ENCODE assay signal across 8 mouse cellular contexts in the genomic region with DNA sequence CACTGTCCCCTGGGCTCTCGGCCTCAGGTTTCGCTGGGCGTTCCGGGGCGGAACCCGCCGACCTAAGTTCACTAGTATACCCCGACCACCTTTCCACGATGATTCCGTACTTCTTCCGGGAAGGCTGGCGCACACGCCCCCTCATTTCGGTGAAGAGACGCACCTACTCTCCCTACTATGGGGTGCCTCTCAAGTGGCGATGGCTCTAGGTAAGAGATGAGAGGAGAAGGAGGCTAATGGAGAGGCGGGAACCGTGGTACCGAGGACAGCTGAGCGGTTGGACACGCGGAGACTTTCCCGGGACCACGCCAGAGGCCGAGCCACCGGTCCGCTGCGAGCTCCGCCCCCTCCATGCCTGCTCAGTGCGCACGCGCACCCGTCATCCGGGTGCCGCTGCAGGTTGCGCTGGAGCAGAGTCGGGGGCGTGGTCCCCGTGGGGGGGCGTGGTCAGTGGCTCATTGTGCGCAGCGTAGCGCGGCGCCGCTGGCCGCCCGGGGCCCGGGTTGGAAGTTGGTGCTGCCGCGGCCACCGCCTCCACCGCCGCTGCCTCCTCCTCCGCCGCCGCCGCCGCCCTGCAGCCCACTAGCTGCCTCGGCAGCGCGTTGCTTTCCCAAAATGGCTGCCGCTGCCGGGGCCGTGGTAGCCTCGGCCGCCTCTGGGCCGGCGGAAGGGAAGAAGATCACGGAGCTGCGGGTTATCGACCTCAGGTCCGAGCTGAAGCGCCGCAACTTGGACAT. TPM values are rescaled to one million over a fixed set of nuclear protein-coding genes. Genes with fewer than 3 reads are reported as not detected.
DNase-seq lines count a peak whose midpoint lies in the region; ATAC-seq and TF ChIP-seq lines count a peak whose summit lies in the region.

A gene (plus strand): TSS at position 450 of the 737 bp plus-strand sequence.

- ATAC-seq in hindbrain, postnatal 0 days: peak; percentile 99
- ATAC-seq in megakaryocyte, adult 5-6 weeks (ENCODE audit: poor library complexity, severe bottlenecking): peak; percentile 95

- no peaks in the 10 kb centered on the region for H3K9me3 ChIP-seq in hindbrain, postnatal 0 days (ENCODE audit: low read length)

- H3K27me3 ChIP-seq in hindbrain, postnatal 0 days (ENCODE audit: insufficient read depth, low read length): no peaks in the 10 kb centered on the region

- no peak for TF ChIP-seq CTCF in gastrocnemius, adult 2 months (IDR thresholded peaks at IDR 0.05)
- no peak for TF ChIP-seq CTCF in hindbrain, postnatal 0 days (IDR thresholded peaks at IDR 0.05; ENCODE audit: low read depth)
- TF ChIP-seq CTCF in left cerebral cortex, adult 2 months (IDR thresholded peaks at IDR 0.05): no peak

- peak within 1 kb of the TSS; percentile 96 for H3K27ac ChIP-seq in gastrocnemius, adult 2 months
- peak within 1 kb of the TSS; percentile 99 for H3K27ac ChIP-seq in hindbrain, postnatal 0 days
- H3K27ac ChIP-seq in left cerebral cortex, adult 2 months: peak within 1 kb of the TSS; percentile 97

- WGBS in hindbrain, postnatal 0 days: under 1% methylated on average over 49 of the region's 75 CpGs

- DNase-seq in WW6 (ENCODE audit: low read depth, low spot score): peak; percentile 92
- peak; percentile 99 for DNase-seq in cerebellum, postnatal 4 days (ENCODE audit: low spot score in 2 of 2)
- DNase-seq in gastrocnemius, adult 2 months: peak; percentile 100
- DNase-seq in hindbrain, postnatal 0 days (ENCODE audit: low spot score): peak; percentile 99
- peak; percentile 99 for DNase-seq in left cerebral cortex, adult 2 months (ENCODE audit: extremely low spot score in 1 of 2, low spot score in 2 of 2)
- peak; percentile 98 for DNase-seq in right cerebral cortex, adult 2 months (ENCODE audit: low spot score in 2 of 2)
- peak; percentile 100 for DNase-seq in urinary bladder, postnatal 14 days (ENCODE audit: low spot score)

- intact Hi-C loops in gastrocnemius, adult 2 months (cut with DNase I): loop anchor here (2.0 kb wide), 1 partner anchor 38 kb away; no protein-coding TSS in a partner anchor
- intact Hi-C loops in left cerebral cortex, adult 2 months (cut with DNase I): loop anchor here (1.0 kb wide), 2 partner anchors 39 to 114 kb away; a partner anchor contains a TSS

- peaks cover 8% of the 10 kb centered on the region; the same call in 1 of the 2 replicates for H3K4me1 ChIP-seq in hindbrain, postnatal 0 days (ENCODE audit: insufficient read depth, low read length)

- no peaks in the 10 kb centered on the region for H3K36me3 ChIP-seq in hindbrain, postnatal 0 days (ENCODE audit: insufficient read depth, low read length)

- peak within 1 kb of the TSS; percentile 96 for H3K4me2 ChIP-seq in hindbrain, postnatal 0 days (ENCODE audit: low read depth, low read length)

- H3K4me3 ChIP-seq in gastrocnemius, adult 2 months: peak within 1 kb of the TSS; percentile 88
- H3K4me3 ChIP-seq in hindbrain, postnatal 0 days (ENCODE audit: low read length): peak within 1 kb of the TSS; percentile 97
- peak within 1 kb of the TSS; percentile 89 for H3K4me3 ChIP-seq in left cerebral cortex, adult 2 months

- H3K9ac ChIP-seq in hindbrain, postnatal 0 days (replicated peaks; ENCODE audit: low read length): peak within 1 kb of the TSS; percentile 99

RNA-seq across cellular contexts. Expression of the gene that starts here (rescaled TPM):
- total RNA-seq in gastrocnemius, adult 2 months (2021): 10 to 100 TPM; 16.9 to 20.9 TPM
- total RNA-seq in hindbrain, postnatal 0 days (2014; rRNA removed): 19.4 and 23.2 TPM in 2 replicates
- polyA plus RNA-seq in hindbrain, postnatal 0 days (2015; fragmentation: Nextera tagmentation; extraction: Ambion mirVana): 39.4 and 44.3 TPM in 2 replicates
- total RNA-seq in left cerebral cortex, adult 2 months (2021): 10 to 100 TPM; 54.9 to 57.9 TPM
- total RNA-seq in megakaryocyte, adult 5-6 weeks (2015): 60.4 and 61.9 TPM in 2 replicates
- 69.7 and 73.8 TPM in 2 replicates for total RNA-seq in megakaryocyte, adult 5-6 weeks (2017)

Comparison
In these comparisons a context has a peak if more than half of its experiments do, and no peak if none do; other contexts are left out.
1. Peak in every context shown above with its lines: DNase-seq, ATAC-seq, H3K4me3 ChIP-seq and H3K27ac ChIP-seq.